Mouse (Mus musculus): Measurements from ENCODE around the gene Kremen2. TPM values are rescaled to one million over a fixed set of nuclear protein-coding genes. Genes with fewer than 3 reads are reported as not detected.

Gene Kremen2
- polyA plus RNA-seq, 1 experiment from 2014 or later: 0.17 TPM

- H3K27ac ChIP-seq: no peak overlapping the region
- H3K27me3 ChIP-seq (replicated peaks): peaks cover 99% of the 10 kb centered on the region
- no peak for ATAC-seq
- 45% methylated on average over 38 of the region's 38 CpGs for WGBS (ENCODE audit: insufficient replicate concordance)
- H3K4me1 ChIP-seq: peaks cover 52% of the 10 kb centered on the region
- H3K4me2 ChIP-seq: peak overlapping the region; percentile 98
- no peaks in the 10 kb centered on the region for H3K9me3 ChIP-seq (replicated peaks)
- H3K9ac ChIP-seq: no peak overlapping the region
- H3K36me3 ChIP-seq: peaks cover 11% of the 10 kb centered on the region; the same call in 1 of the 2 replicates
- H3K4me3 ChIP-seq: no peak overlapping the region
These were observed 4.0 kb downstream of the Kremen2 start for GRCm38 (mm10) chr17:23741359-23742209.

GRCm38 (mm10) chr17:23740598-23741021, 5.0 kb downstream of the Kremen2 start, which contains the start of gene Paqr4:
Gene Paqr4 (minus strand): TSS chr17:23740867.
- Histone ChIP-seq H3K4me3 (peak within 1 kb of the TSS; percentile 66), H3K36me3 (peaks cover 20% of the 10 kb centered on the region), H3K27ac (peak within 1 kb of the TSS; percentile 64), H3K4me2 (peak within 1 kb of the TSS; percentile 98), H3K27me3 (replicated peaks) (peaks cover 90% of the 10 kb centered on the region), H3K9me3 (replicated peaks) (no peaks in the 10 kb centered on the region), H3K9ac (peak within 1 kb of the TSS; percentile 71), H3K4me1 (peaks cover 43% of the 10 kb centered on the region)
- ATAC-seq: peak; percentile 81
- 2% methylated on average over 13 of the region's 13 CpGs for WGBS (ENCODE audit: insufficient replicate concordance)

GRCm38 (mm10) chr17:23740136-23740584, 5.5 kb downstream of the Kremen2 start:
- ATAC-seq: peak; percentile 82
- Histone ChIP-seq H3K4me2 (peak overlapping the region; percentile 98), H3K27me3 (replicated peaks) (peaks cover 86% of the 10 kb centered on the region), H3K9ac (peak overlapping the region; percentile 71), H3K4me1 (peaks cover 40% of the 10 kb centered on the region), H3K4me3 (peak overlapping the region; percentile 66), H3K9me3 (replicated peaks) (no peaks in the 10 kb centered on the region), H3K36me3 (peaks cover 25% of the 10 kb centered on the region), H3K27ac (peak overlapping the region; percentile 64; the same call in 1 of the 2 replicates)
- 0% methylated on average over 46 of the region's 46 CpGs for WGBS (ENCODE audit: insufficient replicate concordance)

- Histone ChIP-seq H3K27me3 (replicated peaks) (peaks cover 79% of the 10 kb centered on the region), H3K9me3 (replicated peaks) (no peaks in the 10 kb centered on the region), H3K9ac (peak overlapping the region; percentile 71), H3K4me2 (peak overlapping the region; percentile 98), H3K4me3 (peak overlapping the region; percentile 66), H3K27ac (peak overlapping the region; percentile 63; the same call in 1 of the 2 replicates), H3K36me3 (peaks cover 32% of the 10 kb centered on the region), H3K4me1 (peaks cover 39% of the 10 kb centered on the region)
- 2% methylated on average over 48 of the region's 48 CpGs for WGBS (ENCODE audit: insufficient replicate concordance)
- peak; percentile 9 for ATAC-seq
These were observed 6.2 kb downstream of the Kremen2 start for GRCm38 (mm10) chr17:23739202-23740135.

- H3K9ac ChIP-seq: peak overlapping the region; percentile 71; the same call in 1 of the 2 replicates
- no peak overlapping the region for H3K27ac ChIP-seq
- H3K4me3 ChIP-seq: peak overlapping the region; percentile 66; the same call in 1 of the 2 replicates
- peaks cover 72% of the 10 kb centered on the region for H3K27me3 ChIP-seq (replicated peaks)
- no peak for ATAC-seq
- peak overlapping the region; percentile 98 for H3K4me2 ChIP-seq
- peaks cover 39% of the 10 kb centered on the region for H3K4me1 ChIP-seq
- WGBS (ENCODE audit: insufficient replicate concordance): 33% methylated on average over 2 of the region's 2 CpGs
- no peaks in the 10 kb centered on the region for H3K9me3 ChIP-seq (replicated peaks)
- H3K36me3 ChIP-seq: peaks cover 38% of the 10 kb centered on the region
These were observed 6.8 kb downstream of the Kremen2 start for GRCm38 (mm10) chr17:23738836-23739201.

GRCm38 (mm10) chr17:23737493-23738445, 7.9 kb downstream of the Kremen2 start:
- Histone ChIP-seq H3K4me2 (no peak overlapping the region), H3K36me3 (peaks cover 49% of the 10 kb centered on the region), H3K27me3 (replicated peaks) (peaks cover 62% of the 10 kb centered on the region), H3K4me3 (no peak overlapping the region), H3K9me3 (replicated peaks) (no peaks in the 10 kb centered on the region), H3K9ac (no peak overlapping the region), H3K27ac (no peak overlapping the region), H3K4me1 (peaks cover 39% of the 10 kb centered on the region)
- 67% methylated on average over 15 of the region's 15 CpGs for WGBS (ENCODE audit: insufficient replicate concordance)
- no peak for ATAC-seq

- Histone ChIP-seq H3K4me1 (peaks cover 26% of the 10 kb centered on the region), H3K27me3 (replicated peaks) (peaks cover 27% of the 10 kb centered on the region), H3K9me3 (replicated peaks) (no peaks in the 10 kb centered on the region), H3K9ac (no peak overlapping the region), H3K4me2 (no peak overlapping the region), H3K27ac (no peak overlapping the region), H3K4me3 (no peak overlapping the region), H3K36me3 (peaks cover 54% of the 10 kb centered on the region)
- ATAC-seq: no peak
- 72% methylated on average over 1 of the region's 1 CpGs for WGBS (ENCODE audit: insufficient replicate concordance)
These were observed 11.3 kb downstream of the Kremen2 start for GRCm38 (mm10) chr17:23734341-23734740.

- WGBS (ENCODE audit: insufficient replicate concordance): 67% methylated on average over 1 of the region's 1 CpGs
- H3K27ac ChIP-seq: no peak overlapping the region
- no peak overlapping the region for H3K9ac ChIP-seq
- H3K27me3 ChIP-seq (replicated peaks): no peaks in the 10 kb centered on the region
- H3K4me1 ChIP-seq: peaks cover 38% of the 10 kb centered on the region
- no peaks in the 10 kb centered on the region for H3K9me3 ChIP-seq (replicated peaks)
- H3K4me3 ChIP-seq: no peak overlapping the region
- no peak overlapping the region for H3K4me2 ChIP-seq
- no peak for ATAC-seq
- H3K36me3 ChIP-seq: peaks cover 32% of the 10 kb centered on the region
These were observed 15.2 kb downstream of the Kremen2 start for GRCm38 (mm10) chr17:23730441-23730840.

- Histone ChIP-seq H3K36me3 (no peaks in the 10 kb centered on the region), H3K4me2 (peak overlapping the region; percentile 89), H3K9ac (peak overlapping the region; percentile 91), H3K9me3 (replicated peaks) (no peaks in the 10 kb centered on the region), H3K27me3 (replicated peaks) (0 out of 2 replicates have a peak, but pooled peaks cover 6% of the 10 kb centered on the region), H3K4me3 (peak overlapping the region; percentile 88), H3K27ac (peak overlapping the region; percentile 93), H3K4me1 (peaks cover 42% of the 10 kb centered on the region)
- WGBS (ENCODE audit: insufficient replicate concordance): under 1% methylated on average over 20 of the region's 20 CpGs
- ATAC-seq: peak; percentile 85
These were observed 18.9 kb downstream of the Kremen2 start for GRCm38 (mm10) chr17:23726758-23727142.

- no peaks in the 10 kb centered on the region for H3K9me3 ChIP-seq (replicated peaks)
- 1% methylated on average over 69 of the region's 73 CpGs for WGBS (ENCODE audit: insufficient replicate concordance)
- peak within 1 kb of the TSS; percentile 93 for H3K27ac ChIP-seq
- peaks cover 37% of the 10 kb centered on the region for H3K4me1 ChIP-seq
- H3K27me3 ChIP-seq (replicated peaks): 0 out of 2 replicates have a peak, but pooled peaks cover 6% of the 10 kb centered on the region
- peak within 1 kb of the TSS; percentile 89 for H3K4me2 ChIP-seq
- no peaks in the 10 kb centered on the region for H3K36me3 ChIP-seq
- H3K4me3 ChIP-seq: peak within 1 kb of the TSS; percentile 88
- ATAC-seq: peak; percentile 92
- H3K9ac ChIP-seq: peak within 1 kb of the TSS; percentile 91
These were observed 19.5 kb downstream of the Kremen2 start, which contains the start of gene Pkmyt1 for GRCm38 (mm10) chr17:23725999-23726757. Gene Pkmyt1 (plus strand): TSS chr17:23726336.

Measured in liver, embryonic 12.5 days (tissue).